Mouse (Mus musculus) heart, embryonic 16.5 days (tissue): ENCODE results near the gene Klb. TPM values are rescaled to one million over a fixed set of nuclear protein-coding genes. Genes with fewer than 3 reads are reported as not detected.
A peak's percentile ranks its signal among the peaks of the same experiment; 100 is the strongest.
"Not testable (repeated sequence)": the region's sequence is repeated elsewhere in the genome, so short reads cannot be mapped to it uniquely, and the experiment has no call there.

Source experiments
- ATAC-seq: fragments of 200-750 bp; cut with Nextera tagmentation; replicated peaks from 2 replicates; pipeline ENCODE4 v1.8.0; 2017; ENCODE audit warnings: moderate number of reproducible peaks; ENCODE audit not compliant: insufficient read depth, low FRiP score; ENCODE audit errors: extremely low read depth
- H3K27ac ChIP-seq: fragments of 300-500 bp; sonication (generic); 2 replicates; pipeline ENCODE4 v1.5.1; 2014; ENCODE audit warnings: mild to moderate bottlenecking, low read length, control low read depth, moderate library complexity
- H3K27me3 ChIP-seq: fragments of 300-500 bp; sonication (generic); 2 replicates; pipeline ENCODE4 v1.6.1; 2014; ENCODE audit warnings: low read length, mixed read lengths; ENCODE audit not compliant: control insufficient read depth, insufficient read depth
- H3K36me3 ChIP-seq: fragments of 300-500 bp; sonication (generic); 2 replicates; pipeline ENCODE4 v1.6.1; 2014; ENCODE audit not compliant: control insufficient read depth, insufficient read depth
- H3K4me1 ChIP-seq: fragments of 300-500 bp; sonication (generic); 2 replicates; pipeline ENCODE4 v1.6.1; 2014; ENCODE audit warnings: low read length, mixed read lengths; ENCODE audit not compliant: control insufficient read depth, insufficient read depth
- H3K4me2 ChIP-seq: fragments of 300-500 bp; sonication (generic); 2 replicates; pipeline ENCODE4 v1.6.1; 2014; ENCODE audit warnings: low read depth, mild to moderate bottlenecking, control low read depth, low read length
- H3K4me3 ChIP-seq: fragments of 300-500 bp; sonication (generic); 2 replicates; pipeline ENCODE4 v1.5.1; 2014; ENCODE audit warnings: mild to moderate bottlenecking, control low read depth, low read length
- H3K9ac ChIP-seq: fragments of 300-500 bp; sonication (generic); 2 replicates; pipeline ENCODE4 v1.6.1; 2014; ENCODE audit warnings: low read length, control low read depth
- H3K9me3 ChIP-seq: fragments of 300-500 bp; sonication (generic); replicated peaks from 2 replicates; pipeline ENCODE4 v1.6.1; 2016; ENCODE audit warnings: low read length; ENCODE audit not compliant: control insufficient read depth
- WGBS: fragments of 180-500 bp; shearing (Covaris S2); extraction: QIAGEN DNeasy Blood & Tissue Kit; methylation state at CpG from one replicate; pipeline ENCODE4 v1.1.7; 2014; 5-methylcytosine and 5-hydroxymethylcytosine counted together
- polyA plus RNA-seq: library from polyadenylated mRNA; unstranded; fragments of >200 nt; fragmentation: Nextera tagmentation; extraction: Ambion mirVana; gene quantifications from 2 replicates; pipeline ENCODE4 v1.2.1, GENCODE M21; 2015

The Klb gene
- not detected in 2 replicates for polyA plus RNA-seq

GRCm38 (mm10) chr5:65348168-65348567 lies at the start of gene Klb:
Gene Klb, plus strand, starts transcription at chr5:65348314.
- no peaks in the 10 kb centered on the region for H3K4me1 ChIP-seq
- WGBS: 39% methylated on average over 15 of the region's 15 CpGs
- no peak within 1 kb of the TSS for H3K9ac ChIP-seq
- peak within 1 kb of the TSS; percentile 47 for H3K4me2 ChIP-seq
- H3K9me3 ChIP-seq: no peaks in the 10 kb centered on the region
- peak within 1 kb of the TSS; percentile 29 for H3K4me3 ChIP-seq
- no peaks in the 10 kb centered on the region for H3K36me3 ChIP-seq
- no peak for ATAC-seq
- no peaks in the 10 kb centered on the region for H3K27me3 ChIP-seq
- no peak within 1 kb of the TSS for H3K27ac ChIP-seq

GRCm38 (mm10) chr5:65299623-65300022 lies 48.5 kb upstream of the Klb start:
- H3K4me2 ChIP-seq, H3K9me3 ChIP-seq, H3K27ac ChIP-seq, ATAC-seq, H3K4me3 ChIP-seq, H3K4me1 ChIP-seq, H3K27me3 ChIP-seq, H3K9ac ChIP-seq: not testable (repeated sequence)
- H3K36me3 ChIP-seq: peaks cover 15% of the 10 kb centered on the region
- 89% methylated on average over 1 of the region's 1 CpGs for WGBS

GRCm38 (mm10) chr5:65300121-65300520 lies 48.0 kb upstream of the Klb start:
- Histone ChIP-seq H3K4me2 (no peak overlapping the region), H3K27me3 (no peaks in the 10 kb centered on the region), H3K4me1 (no peaks in the 10 kb centered on the region), H3K9me3 (no peaks in the 10 kb centered on the region), H3K4me3 (no peak overlapping the region), H3K27ac (no peak overlapping the region), H3K9ac (no peak overlapping the region), H3K36me3 (peaks cover 15% of the 10 kb centered on the region)
- no peak for ATAC-seq
- WGBS: 91% methylated on average over 9 of the region's 9 CpGs

GRCm38 (mm10) chr5:65305516-65305915 lies 42.6 kb upstream of the Klb start:
- no peak overlapping the region for H3K27ac ChIP-seq
- H3K36me3 ChIP-seq: peaks cover 6% of the 10 kb centered on the region
- H3K9me3 ChIP-seq: no peaks in the 10 kb centered on the region
- H3K4me3 ChIP-seq: no peak overlapping the region
- H3K4me2 ChIP-seq: no peak overlapping the region
- no peaks in the 10 kb centered on the region for H3K4me1 ChIP-seq
- H3K9ac ChIP-seq: no peak overlapping the region
- ATAC-seq: no peak
- no peaks in the 10 kb centered on the region for H3K27me3 ChIP-seq
- WGBS: 73% methylated on average over 9 of the region's 9 CpGs

- H3K27ac ChIP-seq: no peak overlapping the region
- 94% methylated on average over 7 of the region's 7 CpGs for WGBS
- H3K4me1 ChIP-seq: no peaks in the 10 kb centered on the region
- H3K36me3 ChIP-seq: peaks cover 18% of the 10 kb centered on the region
- no peak overlapping the region for H3K4me3 ChIP-seq
- no peak overlapping the region for H3K4me2 ChIP-seq
- no peak for ATAC-seq
- H3K27me3 ChIP-seq: no peaks in the 10 kb centered on the region
- no peaks in the 10 kb centered on the region for H3K9me3 ChIP-seq
- H3K9ac ChIP-seq: no peak overlapping the region
Measured at GRCm38 (mm10) chr5:65308208-65308607, 39.9 kb upstream of the Klb start.

- H3K36me3 ChIP-seq: peaks cover 20% of the 10 kb centered on the region
- 83% methylated on average over 3 of the region's 3 CpGs for WGBS
- H3K9me3 ChIP-seq: no peaks in the 10 kb centered on the region
Measured at GRCm38 (mm10) chr5:65308866-65309265, 39.2 kb upstream of the Klb start.

GRCm38 (mm10) chr5:65319176-65319575 lies 28.9 kb upstream of the Klb start:
- Histone ChIP-seq H3K27me3 (no peaks in the 10 kb centered on the region), H3K4me1 (no peaks in the 10 kb centered on the region), H3K4me2 (no peak overlapping the region), H3K9ac (no peak overlapping the region), H3K4me3 (no peak overlapping the region), H3K36me3 (peaks cover 19% of the 10 kb centered on the region), H3K9me3 (no peaks in the 10 kb centered on the region), H3K27ac (no peak overlapping the region)
- WGBS: 80% methylated on average over 9 of the region's 9 CpGs
- no peak for ATAC-seq

More at GRCm38 (mm10) chr5:65308866-65309265, 39.2 kb upstream of the Klb start:
- no peak for ATAC-seq
- Histone ChIP-seq H3K27me3 (no peaks in the 10 kb centered on the region), H3K4me1 (no peaks in the 10 kb centered on the region), H3K4me2 (no peak overlapping the region), H3K27ac (no peak overlapping the region), H3K9ac (no peak overlapping the region), H3K4me3 (no peak overlapping the region)

- no peak overlapping the region for H3K4me3 ChIP-seq
- H3K4me1 ChIP-seq: peaks cover 10% of the 10 kb centered on the region
- ATAC-seq: no peak
- no peak overlapping the region for H3K27ac ChIP-seq
- no peaks in the 10 kb centered on the region for H3K9me3 ChIP-seq
- H3K27me3 ChIP-seq: no peaks in the 10 kb centered on the region
- no peak overlapping the region for H3K9ac ChIP-seq
- WGBS: 67% methylated on average over 10 of the region's 10 CpGs
- H3K36me3 ChIP-seq: peaks cover 8% of the 10 kb centered on the region
- H3K4me2 ChIP-seq: no peak overlapping the region
Measured at GRCm38 (mm10) chr5:65322165-65322564, 25.9 kb upstream of the Klb start.

GRCm38 (mm10) chr5:65324271-65324670 lies 23.8 kb upstream of the Klb start:
- no peak overlapping the region for H3K4me2 ChIP-seq
- no peaks in the 10 kb centered on the region for H3K9me3 ChIP-seq
- H3K27ac ChIP-seq: no peak overlapping the region
- no peaks in the 10 kb centered on the region for H3K27me3 ChIP-seq
- H3K9ac ChIP-seq: no peak overlapping the region
- 86% methylated on average over 3 of the region's 3 CpGs for WGBS
- 0 out of 2 replicates have a peak, but pooled peaks cover under 1% of the 10 kb centered on the region for H3K36me3 ChIP-seq
- H3K4me3 ChIP-seq: no peak overlapping the region
- H3K4me1 ChIP-seq: peaks cover 10% of the 10 kb centered on the region
- no peak for ATAC-seq
